Mouse (Mus musculus) heart, postnatal 0 days (tissue): ENCODE measurements at regions not wholly inside any gene's neighbourhood (a gene's known extent, or its start where the extent isn't known, plus 50 kb on each side); places are given as distances from the start of the nearest gene placed in this dataset.
"Not testable (repeated sequence)": the region's sequence is repeated elsewhere in the genome, so short reads cannot be mapped to it uniquely, and the experiment has no call there.

Experiments used
- CTCF ChIP-seq: IDR thresholded peaks from 2 replicates; pipeline ENCODE4 v1.5.1; 2016; ENCODE audit warnings: antibody characterized with exemption, control low read depth, low read depth
- EP300 ChIP-seq: IDR thresholded peaks from 2 replicates; pipeline ENCODE4 v1.6.1; 2016; ENCODE audit warnings: antibody characterized with exemption, low read depth

DNA sequence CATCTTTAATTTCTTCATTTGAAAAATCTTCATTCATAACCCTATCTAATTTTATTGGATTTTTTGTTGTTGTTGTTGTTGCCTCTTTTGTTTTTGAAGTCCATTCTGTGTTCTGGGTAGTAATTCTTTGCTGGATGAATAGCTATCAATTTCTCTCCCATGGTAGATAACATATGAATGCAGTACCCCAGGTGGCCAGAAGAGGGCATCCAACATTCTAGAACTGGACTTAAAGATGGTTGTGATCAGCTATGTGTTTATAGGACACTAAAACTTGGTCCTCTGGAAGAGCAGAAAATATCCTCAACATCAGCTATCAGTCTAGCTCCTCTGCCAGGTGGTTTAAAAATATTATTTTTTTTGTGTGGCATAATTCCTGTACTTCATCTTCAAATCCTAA lies 73.0 kb downstream of the Prl2c3 start:
- peak; percentile 30; the same call in 1 of the 2 replicates for TF ChIP-seq CTCF
- not testable (repeated sequence) for TF ChIP-seq EP300
